Mouse (Mus musculus): ENCODE results near the gene Tnnt3.

Tnnt3 gene

GRCm38 (mm10) chr7:142542771-142543303 lies 44.2 kb downstream of the Tnnt3 start:
- DNase-seq (ENCODE audit: low read depth) = no peak

GRCm38 (mm10) chr7:142545967-142546366 lies 47.3 kb downstream of the Tnnt3 start:
- no peak for DNase-seq (ENCODE audit: low read depth)

GRCm38 (mm10) chr7:142547874-142548273 lies 49.2 kb downstream of the Tnnt3 start:
- no peak for DNase-seq (ENCODE audit: low read depth)

- DNase-seq (ENCODE audit: low read depth) = no peak
Measured at GRCm38 (mm10) chr7:142548706-142549105, 50.1 kb downstream of the Tnnt3 start.

- DNase-seq (ENCODE audit: low read depth) = no peak
Measured at GRCm38 (mm10) chr7:142549941-142550763, 51.5 kb downstream of the Tnnt3 start.

- DNase-seq (ENCODE audit: low read depth) = no peak
Measured at GRCm38 (mm10) chr7:142550935-142551373, 52.3 kb downstream of the Tnnt3 start.

GRCm38 (mm10) chr7:142551691-142552090 lies 53.1 kb downstream of the Tnnt3 start:
- no peak for DNase-seq (ENCODE audit: low read depth)

- no peak for DNase-seq (ENCODE audit: low read depth)
Measured at GRCm38 (mm10) chr7:142552591-142553416, 54.2 kb downstream of the Tnnt3 start.

- no peak for DNase-seq (ENCODE audit: low read depth)
Measured at GRCm38 (mm10) chr7:142553417-142554335, 55.0 kb downstream of the Tnnt3 start.

- no peak for DNase-seq (ENCODE audit: low read depth)
Measured at GRCm38 (mm10) chr7:142554625-142555024, 56.0 kb downstream of the Tnnt3 start.

- no peak for DNase-seq (ENCODE audit: low read depth)
Measured at GRCm38 (mm10) chr7:142555366-142556088, 56.9 kb downstream of the Tnnt3 start.

- DNase-seq (ENCODE audit: low read depth) = no peak
Measured at GRCm38 (mm10) chr7:142556089-142556476, 57.4 kb downstream of the Tnnt3 start.

GRCm38 (mm10) chr7:142557696-142558095 lies 59.1 kb downstream of the Tnnt3 start:
- DNase-seq (ENCODE audit: low read depth) = no peak

GRCm38 (mm10) chr7:142558511-142559146 lies 60.0 kb downstream of the Tnnt3 start:
- DNase-seq (ENCODE audit: low read depth) = no peak

- no peak for DNase-seq (ENCODE audit: low read depth)
Measured at GRCm38 (mm10) chr7:142559651-142560175, 61.1 kb downstream of the Tnnt3 start.

- DNase-seq (ENCODE audit: low read depth) = no peak
Measured at GRCm38 (mm10) chr7:142560942-142561855, 62.6 kb downstream of the Tnnt3 start.

- DNase-seq (ENCODE audit: low read depth) = no peak
Measured at GRCm38 (mm10) chr7:142561856-142562404, 63.3 kb downstream of the Tnnt3 start.

- no peak for DNase-seq (ENCODE audit: low read depth)
Measured at GRCm38 (mm10) chr7:142563168-142563567, 64.5 kb downstream of the Tnnt3 start.
